Mouse (Mus musculus) T-cell, adult 66 days (primary cell): Measurements from ENCODE around the gene Fcho2. TPM values are rescaled to one million over a fixed set of nuclear protein-coding genes. Genes with fewer than 3 reads are reported as not detected.

ENCODE experiments used
- total RNA-seq, 2 experiments: library from RNA; stranded (reverse); gene quantifications; 3 replicates in 1 of 2; 4 replicates in 1 of 2; pipeline ENCODE4 v1.2.4; 2023

Gene Fcho2
- 10 to 100 TPM; 63.1 to 68.0 TPM for total RNA-seq

GRCm38 (mm10) chr13:98815147-98815785 lies at the start of gene Fcho2:
TSS of gene Fcho2 (minus strand) at chr13:98815449.

GRCm38 (mm10) chr13:98694773-98695314 lies 120.4 kb downstream of the Fcho2 start, which contains the start of gene Tmem171:
TSS of gene Tmem171 (minus strand) at chr13:98694834.

Other genes with a start within 250 kb of the Fcho2 start
- not detected for gene Tmem174, start 178.0 kb downstream of the Fcho2 start, total RNA-seq
- not detected for gene Tmem171, start 120.6 kb downstream of the Fcho2 start, total RNA-seq
- 10 to 100 TPM; 93.9 to 97.7 TPM for gene Tnpo1, start 110.9 kb upstream of the Fcho2 start, total RNA-seq
- gene 1700024P04Rik, start 169.1 kb upstream of the Fcho2 start, total RNA-seq = not detected